Mouse (Mus musculus) adrenal gland (tissue): ENCODE data around the gene Gramd4.

Experiments
- intact Hi-C: fragments of 180-260 bp; cut with DNase I; formaldehyde crosslinking; loops from one replicate; pipeline ENCODE4 v1.15.1; 2025

The Gramd4 gene

DNA sequence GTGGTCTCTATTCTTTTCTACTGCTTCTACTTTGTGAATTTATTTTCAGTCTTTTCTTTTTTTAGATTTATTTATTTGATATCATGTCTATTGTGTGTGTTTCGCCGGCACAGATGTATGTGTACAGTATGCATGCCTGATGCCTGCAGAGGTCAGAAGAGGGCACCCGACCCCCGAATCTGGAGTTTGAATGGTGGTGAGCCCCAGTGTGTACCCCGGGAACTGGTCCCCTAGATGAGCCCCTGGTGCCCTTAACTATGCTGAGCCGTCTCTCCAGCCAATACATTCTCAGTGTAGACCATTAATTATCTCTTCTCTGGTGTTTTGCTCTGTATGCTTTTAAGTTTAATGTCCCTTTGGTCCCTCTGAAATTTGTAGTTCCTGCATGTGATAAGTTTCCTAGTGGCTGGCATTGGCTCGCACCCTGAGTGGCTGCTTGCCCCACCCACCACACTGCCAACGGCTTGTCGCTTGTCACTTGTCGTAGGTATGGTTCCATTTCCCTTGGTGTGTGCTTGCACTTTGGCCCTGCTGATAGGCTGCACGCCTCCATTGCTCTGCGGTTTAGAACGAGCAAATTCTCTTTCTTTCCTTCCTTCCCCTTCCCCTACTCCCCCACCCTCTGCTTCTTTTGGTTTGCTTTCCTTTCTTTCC is 31.7 kb downstream of the Gramd4 start:
- intact Hi-C loops: loop anchor here (5.0 kb wide), 1 partner anchor 33 kb away; no protein-coding TSS in a partner anchor

DNA sequence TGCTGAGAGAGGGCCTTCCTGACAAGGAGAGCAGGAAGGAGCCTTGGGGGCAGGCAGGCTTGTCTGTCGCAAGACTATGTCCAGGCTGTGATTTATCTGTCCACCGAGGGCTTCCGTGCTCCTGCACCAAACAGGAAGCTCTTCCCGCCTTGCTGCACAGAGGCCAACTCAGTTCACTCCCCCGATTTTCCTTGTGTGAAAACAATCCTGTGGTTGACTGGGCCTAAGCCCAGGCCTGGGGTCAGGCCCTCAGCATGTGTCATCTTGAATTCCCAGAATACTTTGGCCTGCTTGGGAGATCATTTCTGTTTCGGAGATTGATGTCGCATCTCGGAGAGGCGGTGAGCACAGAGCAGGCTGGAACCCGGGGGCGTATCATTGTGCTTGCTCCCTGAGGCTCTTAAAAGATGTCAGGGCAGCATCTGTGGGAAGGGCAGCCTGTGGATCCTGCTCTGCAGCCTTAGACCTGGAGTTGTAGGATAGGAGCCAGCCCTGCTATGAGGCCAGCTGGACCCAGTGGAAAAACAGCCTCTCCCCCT is 32.6 kb downstream of the Gramd4 start:
- intact Hi-C loops: loop anchor here (5.0 kb wide), 1 partner anchor 32 kb away; no protein-coding TSS in a partner anchor

DNA sequence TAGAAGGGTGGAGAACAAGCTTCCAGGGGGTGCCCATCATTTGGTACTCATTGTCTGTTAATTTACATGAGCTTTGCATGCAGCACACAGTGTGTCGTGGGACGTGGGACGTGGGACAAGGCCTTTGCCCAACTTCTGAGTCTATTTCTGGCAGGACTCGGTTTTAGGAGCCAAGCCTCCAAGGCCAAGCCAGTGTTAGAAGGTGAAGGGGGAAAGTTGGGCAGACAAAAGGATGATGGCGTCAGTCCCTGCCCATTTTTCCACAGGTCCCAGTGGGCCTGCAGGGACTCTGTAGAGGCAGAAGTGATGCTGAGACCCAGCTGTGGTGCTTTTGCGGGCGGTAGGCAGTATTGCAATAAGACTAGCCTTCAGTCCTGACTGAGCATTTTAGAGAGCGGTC is 33.1 kb downstream of the Gramd4 start:
- intact Hi-C loops: no loop called here

DNA sequence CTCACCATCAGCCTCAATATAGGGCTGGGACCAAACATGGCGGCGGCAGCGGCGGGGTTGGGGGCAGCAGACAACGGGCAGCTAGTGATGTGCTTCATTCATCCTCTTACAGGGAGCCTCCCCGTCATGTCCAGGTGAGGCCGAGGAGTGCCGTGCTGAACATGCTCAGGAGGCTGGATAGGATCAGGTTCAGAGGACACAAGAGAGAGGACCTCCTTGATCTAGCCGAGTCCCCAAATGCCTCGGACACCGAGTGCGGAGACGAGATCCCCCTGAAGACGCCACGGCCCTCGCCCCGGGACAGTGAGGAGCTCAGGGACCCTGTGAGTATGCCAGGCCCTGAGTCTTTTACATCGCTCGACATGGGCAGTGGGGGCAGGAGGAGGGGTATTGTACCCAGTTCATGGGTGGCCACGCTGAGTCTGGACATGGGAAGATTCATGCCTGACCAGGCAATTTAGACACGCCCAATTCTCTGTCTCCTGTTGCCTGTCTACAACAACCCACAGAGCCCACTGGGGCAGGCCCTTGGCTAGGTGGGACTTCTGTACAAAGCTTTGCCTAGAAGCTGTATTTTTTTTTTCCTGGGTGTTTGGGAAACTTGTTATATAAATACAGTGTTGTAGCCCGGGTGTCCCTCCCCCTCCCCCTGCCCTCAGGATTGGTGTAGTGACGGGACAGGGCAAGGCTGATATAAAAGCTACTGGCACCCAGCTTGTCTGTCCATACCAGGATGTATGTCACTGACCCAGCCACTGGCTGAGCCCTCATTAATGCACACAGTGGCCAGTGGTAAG is 33.9 kb downstream of the Gramd4 start:
- intact Hi-C loops: no loop called here

DNA sequence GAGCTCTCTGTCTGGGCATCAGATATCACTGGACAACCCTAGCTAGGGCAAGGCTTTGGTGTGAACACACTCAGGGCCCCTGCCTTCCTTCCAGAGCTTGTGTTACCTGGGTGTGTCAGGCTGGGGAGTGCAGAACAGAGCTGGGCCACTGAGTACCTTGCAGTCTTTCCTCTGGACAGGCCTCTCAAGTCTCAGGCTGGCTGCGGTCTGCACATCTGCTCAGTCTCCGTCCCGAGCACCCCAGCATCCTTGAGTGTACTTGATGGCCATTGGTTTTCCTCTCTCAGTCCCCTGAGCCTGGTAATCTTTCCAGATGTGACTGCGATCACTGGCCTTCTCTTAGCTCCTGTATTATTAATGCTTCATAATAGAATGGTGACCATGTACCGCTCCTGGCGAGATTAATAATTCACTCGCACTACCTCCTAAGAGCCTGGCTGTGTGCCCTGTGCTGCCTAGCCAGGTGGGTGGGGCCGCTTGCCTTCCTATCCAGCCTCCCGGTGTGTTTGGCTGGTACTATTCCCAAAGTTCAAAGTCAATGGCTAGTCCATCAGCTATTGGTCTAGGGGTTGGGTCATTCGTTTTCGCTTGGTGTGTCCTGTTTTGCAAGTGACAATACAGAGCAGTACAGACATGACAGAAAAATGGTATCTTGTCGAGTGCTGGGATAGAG is 34.6 kb downstream of the Gramd4 start:
- intact Hi-C loops: no loop called here

DNA sequence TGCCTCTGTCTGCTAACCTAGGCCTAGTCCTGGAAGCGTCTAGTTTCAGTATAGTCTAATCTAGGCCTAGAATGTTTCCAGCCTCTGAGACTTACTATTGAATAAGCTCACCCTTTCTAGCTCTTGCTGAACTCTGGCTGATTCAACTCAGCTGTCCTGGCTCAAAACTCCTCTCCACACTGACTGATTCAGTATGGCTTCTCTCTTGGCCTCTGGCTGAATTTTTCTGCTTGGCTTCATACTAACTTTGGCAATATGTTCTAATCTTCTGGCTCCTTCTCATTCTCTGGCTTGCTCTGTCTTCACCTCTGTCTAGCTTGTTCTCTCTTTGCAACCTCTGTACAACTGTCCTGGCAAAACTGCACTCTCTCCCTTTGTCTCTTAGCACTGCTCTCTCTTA is 35.7 kb downstream of the Gramd4 start:
- intact Hi-C loops: no loop called here

DNA sequence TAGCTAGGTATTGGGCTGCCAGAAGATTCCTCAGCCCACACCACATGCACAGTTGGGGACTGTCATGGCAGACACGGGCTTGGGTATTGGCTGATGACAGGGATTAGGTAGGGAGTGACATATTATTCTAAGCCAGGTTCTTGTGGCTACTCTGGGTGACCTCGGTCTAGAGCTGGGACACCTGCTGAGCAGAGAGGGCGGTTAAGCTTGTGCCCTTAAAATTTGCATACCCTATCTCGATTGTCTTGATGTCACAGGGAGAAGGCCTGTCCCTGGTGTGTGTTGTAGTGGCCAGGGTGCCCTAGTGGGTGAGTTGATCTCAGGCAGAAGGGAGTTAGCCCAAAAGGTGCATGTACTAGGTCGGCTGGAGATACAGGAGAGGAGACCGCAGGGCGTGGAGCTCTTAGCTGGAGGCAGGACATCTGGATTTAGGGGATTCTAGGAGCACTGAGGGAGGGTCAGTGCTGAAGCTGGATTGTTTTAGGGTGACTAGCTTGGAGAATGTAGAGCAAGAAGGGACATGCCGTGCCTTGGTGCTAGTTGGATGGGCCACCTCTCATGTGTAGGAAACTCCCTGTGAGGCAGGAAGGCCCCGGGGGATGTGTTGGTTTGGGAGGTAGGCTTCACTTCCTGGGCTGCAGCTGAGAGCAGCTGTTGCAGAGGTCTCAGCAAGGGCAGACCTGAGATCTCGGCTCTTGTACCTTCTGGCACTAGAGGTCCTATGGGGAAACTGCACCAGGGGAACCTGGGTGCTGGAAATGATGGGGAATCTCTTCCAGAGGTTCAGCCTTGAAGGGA is 37.0 kb downstream of the Gramd4 start:
- intact Hi-C loops: no loop called here

DNA sequence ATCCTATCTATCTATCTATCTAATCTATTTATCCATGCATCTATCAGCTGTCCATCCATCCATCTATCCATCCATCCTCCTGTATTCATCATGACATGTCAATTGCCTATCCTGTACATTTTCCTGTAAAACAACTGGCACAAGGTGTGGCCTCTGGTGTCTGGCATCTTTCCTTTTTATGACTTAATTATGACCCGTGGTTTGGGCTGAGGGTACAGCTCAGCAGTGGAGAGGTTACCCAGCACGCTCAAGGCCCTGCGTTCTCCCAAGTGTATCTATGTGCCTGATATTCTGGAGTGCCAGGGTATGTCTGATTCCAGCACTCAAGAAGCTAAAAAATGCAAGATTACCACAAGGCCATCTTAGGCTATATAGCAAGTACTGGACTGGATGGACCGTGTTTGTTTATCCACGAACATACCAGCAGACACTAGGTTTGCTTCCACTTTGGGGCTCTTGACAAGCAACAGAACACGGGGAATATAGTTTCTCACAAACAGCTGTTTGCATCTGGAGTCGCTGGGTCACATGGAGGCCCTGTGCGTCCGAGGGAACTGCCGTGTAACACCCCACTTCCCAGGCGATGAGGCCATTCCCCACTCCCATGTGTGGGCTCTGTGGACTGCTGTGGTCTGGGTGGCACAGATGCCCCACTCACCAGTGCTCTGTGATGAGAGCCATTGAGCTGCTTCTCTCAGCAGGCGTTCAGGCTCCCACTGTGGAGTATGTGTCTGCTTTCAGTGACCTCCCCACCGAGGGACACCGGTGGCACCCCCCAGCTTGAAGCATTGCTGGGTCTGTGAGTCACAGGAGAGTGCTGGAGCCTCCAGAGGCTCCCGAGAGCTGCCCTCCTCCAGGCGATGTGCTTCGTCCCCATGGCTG is 38.5 kb downstream of the Gramd4 start:
- intact Hi-C loops: loop anchor here (2.0 kb wide), 1 partner anchor 15 kb away; no protein-coding TSS in a partner anchor

DNA sequence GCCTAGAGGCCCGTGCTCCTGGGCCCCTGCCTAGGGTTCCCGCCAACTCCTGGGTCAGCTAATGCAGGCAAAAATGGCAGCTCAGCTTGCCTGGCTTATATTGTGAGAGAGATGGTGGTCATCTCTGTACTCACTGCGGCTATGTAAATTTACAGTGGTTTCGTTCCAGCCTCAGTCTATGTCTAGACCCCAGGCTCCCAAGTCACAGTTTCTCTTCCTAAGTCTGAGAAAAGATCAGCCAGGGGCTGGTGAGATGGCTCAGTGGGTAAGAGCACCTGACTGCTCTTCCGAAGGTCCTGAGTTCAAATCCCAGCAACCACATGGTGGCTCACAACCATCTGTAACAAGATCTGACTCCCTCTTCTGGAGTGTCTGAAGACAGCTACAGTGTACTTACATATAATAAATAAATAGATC is 39.1 kb downstream of the Gramd4 start:
- intact Hi-C loops: loop anchor here (2.0 kb wide), 1 partner anchor 16 kb away; no protein-coding TSS in a partner anchor

DNA sequence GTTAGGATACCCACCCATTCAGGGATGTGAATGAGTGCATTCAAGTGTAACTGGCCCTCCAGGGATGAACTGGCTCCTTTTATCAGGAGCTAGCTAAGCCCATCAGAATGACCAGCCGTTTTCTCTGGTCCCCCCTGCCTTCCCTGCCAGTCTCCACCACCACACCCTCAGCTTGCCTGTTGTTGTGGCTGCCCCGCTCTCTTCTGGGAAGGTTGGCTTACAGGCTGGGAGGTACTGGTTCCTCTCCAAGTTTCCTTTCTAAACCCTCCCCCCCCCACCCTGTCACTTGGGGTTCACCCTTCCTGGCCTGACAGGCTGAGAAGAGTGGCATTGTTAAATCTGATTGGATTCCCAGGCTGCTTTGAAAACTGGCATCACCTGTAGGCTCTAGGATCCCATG is 40.4 kb downstream of the Gramd4 start:
- intact Hi-C loops: loop anchor here (2.0 kb wide), 1 partner anchor 17 kb away; no protein-coding TSS in a partner anchor

DNA sequence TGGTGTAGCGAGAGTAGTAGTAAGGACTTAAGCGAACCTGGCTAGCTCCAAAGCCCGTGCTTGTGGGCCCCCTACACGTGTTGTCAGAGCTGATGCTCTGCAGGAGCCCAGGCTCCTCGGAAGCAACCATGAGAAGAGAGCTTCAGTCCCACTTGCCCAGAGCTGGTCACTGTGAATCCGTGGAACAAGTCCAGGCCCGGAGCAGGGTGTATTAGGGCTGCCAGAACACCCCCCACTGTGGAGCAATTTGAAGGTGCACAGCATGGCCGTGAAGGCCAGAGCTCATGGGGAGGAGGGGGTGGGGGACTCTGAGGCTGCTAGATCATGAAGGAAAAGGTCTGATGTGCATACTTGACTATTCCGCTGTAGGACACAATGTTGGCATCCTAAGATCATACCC is 44.1 kb downstream of the Gramd4 start:
- intact Hi-C loops: no loop called here

DNA sequence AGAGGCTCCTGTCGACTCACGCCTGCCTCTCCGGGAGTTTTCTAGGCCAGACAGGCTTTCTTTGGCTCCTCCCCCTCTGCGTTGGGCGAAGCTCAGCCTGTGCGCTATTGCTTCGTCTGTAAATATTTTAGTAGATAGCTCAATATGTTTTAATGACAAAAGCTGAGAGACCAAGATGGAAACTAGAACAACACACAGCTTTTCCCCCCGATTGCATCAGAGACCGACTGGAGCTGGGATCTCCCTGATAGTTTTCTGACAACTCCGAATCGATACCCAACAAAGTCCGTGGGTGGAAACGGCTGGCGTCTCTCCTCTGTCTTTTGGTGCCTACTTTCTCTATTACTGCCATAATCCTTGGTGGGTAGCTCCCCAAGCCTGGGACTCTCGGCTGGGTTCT is 44.8 kb downstream of the Gramd4 start:
- intact Hi-C loops: no loop called here

DNA sequence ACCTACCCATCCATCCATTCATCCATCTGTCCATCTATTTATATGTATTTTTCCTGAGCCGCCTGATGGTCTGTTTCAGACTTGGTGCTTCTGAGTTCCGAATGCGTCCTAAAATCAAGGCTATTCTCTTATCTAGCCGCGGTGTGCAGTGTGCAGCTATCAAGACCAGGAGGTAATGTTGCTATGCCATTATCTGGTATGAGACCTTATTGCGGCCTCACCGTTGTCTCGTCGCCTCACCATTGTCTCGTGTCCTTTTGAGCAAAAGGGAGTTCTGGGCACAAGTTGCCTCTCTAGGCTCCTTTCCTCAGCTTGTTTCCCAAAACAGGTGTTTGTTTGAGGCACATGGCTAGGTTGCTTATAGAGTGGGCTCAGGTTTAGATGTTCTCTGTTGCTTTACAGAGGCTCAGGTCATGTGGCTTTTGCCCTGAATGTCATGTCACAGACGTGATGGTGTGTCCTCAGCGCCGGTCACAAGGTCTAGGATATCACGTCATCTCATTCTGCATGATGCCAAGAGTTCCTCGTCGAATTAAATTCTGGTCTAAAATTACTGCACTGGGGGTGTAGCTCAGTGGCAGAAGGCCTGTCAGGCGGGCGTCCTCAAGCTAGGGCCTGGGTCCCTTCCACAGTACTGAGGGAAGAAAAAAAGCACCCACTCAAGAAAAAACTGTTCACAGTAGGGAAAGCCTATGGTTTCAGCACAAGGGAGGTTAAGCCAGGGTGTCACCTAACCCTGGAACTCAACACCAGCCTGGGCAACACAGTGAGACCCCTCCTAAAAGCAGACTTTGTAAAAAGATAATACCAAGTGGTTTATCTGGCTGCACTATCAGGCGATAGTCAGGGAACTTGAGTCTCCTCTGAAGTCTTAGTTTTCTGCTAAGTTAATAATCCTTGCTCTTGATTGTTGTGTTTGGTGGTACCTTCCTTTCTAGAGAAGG is 47.2 kb downstream of the Gramd4 start:
- intact Hi-C loops: no loop called here

DNA sequence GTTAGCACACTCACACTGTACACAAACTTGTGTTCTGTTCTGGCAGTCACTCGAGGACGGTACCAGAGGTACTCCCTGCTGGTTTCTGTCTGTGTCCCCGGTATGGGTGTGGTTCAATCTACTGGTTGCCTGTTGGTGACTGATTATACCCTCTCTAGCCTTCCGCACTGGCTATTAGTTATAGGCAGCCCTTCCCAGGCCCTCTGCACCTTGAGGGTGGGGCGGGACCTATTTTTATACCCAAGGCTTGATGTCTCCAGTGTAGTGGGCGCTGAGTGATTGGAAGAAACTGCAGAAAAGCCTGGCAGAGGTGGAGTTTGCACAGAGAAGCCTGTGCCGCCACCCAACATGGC is 47.8 kb downstream of the Gramd4 start:
- intact Hi-C loops: no loop called here

DNA sequence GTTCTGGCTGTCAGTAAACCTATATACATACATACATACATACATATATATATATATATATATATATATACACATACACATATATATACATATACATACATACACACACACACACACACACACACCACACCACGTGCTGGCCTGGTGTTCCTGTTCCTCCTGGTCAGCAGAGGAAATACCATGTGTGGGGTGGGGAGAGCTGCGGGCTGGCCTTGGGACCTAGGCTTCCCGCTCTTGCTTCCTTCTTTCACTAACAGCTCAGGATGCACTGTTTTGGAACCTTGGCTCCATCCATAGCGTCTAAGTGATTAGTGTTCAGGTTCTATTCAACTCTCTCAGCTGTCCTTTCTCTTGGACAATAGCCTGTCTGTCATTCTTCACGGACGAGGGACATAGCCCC is 48.3 kb downstream of the Gramd4 start:
- intact Hi-C loops: no loop called here

DNA sequence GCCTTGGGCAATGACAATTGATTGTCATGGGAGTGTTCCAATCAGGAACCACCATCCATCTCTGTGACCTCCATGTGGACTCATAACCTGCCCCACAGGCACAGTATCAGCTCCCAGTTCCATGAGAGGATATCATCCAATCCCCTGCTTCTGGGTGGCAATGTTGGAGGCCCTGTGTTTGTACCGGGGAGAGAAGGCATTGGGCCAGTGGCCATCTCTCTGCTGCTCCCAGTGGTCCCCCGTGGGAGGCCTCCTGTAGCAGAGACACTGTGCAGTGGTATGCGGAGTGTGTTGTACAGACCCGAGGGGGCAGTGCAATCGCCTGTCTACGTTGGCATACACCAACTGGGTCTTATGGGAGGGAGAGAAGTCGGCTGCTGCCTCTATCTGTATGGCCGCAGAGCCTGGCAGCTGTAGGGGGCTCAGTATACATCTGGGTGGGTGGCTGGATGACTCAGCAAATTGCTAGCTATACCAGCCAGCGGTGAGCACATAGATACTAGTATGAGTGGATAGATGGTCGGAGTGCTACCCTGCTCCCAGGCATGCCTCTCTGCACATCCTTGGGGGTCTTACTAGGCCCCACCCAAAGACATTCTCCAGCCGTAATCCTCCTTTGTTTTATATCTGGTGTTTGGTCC is 50.5 kb downstream of the Gramd4 start:
- intact Hi-C loops: no loop called here

DNA sequence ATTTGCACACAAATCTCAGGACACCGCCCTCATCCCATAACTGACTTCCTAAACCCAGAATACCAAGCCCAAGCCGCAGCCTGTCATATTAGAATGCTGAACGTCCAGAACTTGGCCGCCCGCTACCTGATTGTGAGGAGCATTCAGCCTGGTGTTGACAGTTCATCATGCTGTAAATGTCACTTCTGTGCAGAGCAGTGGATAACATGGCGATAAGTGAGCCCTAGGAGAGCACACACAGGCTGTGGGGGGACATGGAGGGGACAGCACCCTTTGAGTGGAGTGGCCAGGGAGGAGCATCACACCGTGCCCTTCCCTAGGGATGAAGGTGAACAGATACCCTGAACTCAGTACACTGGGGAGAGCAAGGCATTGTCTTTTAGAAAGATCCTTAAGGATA is 51.8 kb downstream of the Gramd4 start:
- intact Hi-C loops: no loop called here

DNA sequence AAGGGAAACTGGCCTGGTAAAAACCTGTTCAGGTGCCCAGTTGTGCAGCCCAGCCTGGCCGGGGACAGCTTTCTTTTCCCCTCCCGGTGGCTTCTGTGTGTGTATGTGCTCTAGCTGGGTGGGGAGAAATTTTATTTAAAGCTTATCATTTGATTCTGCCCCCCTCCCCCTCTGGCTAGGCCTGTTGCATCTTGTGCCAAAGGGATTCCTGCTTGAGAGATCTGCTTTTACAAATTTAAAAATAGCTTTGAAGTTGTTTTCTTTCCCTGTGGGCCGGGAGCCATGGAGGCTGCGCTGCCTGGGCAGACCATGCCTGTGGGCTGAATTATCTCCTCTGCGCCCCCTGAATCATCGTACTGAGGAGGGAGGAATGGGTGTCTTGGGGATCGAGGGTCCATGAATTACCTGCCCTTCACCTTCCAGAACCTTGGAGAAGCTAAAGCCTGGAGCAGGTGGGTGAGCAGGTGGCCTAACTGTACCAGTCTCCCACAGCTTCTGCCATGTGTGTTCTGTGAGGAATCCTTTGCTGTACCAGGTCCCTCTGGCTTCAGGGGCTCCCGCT is 52.2 kb downstream of the Gramd4 start:
- intact Hi-C loops: loop anchor here (10.0 kb wide), 1 partner anchor 215 kb away; no protein-coding TSS in a partner anchor
